Mouse (Mus musculus) heart, postnatal 14 days (tissue): ENCODE data around the gene St8sia1. TPM values are rescaled to one million over a fixed set of nuclear protein-coding genes. Genes with fewer than 3 reads are reported as not detected.

Source experiments
- DNase-seq, 2 experiments: peaks; one replicate each; pipeline ENCODE4 v3.0.0; 2021 to 2022
- intact Hi-C: fragments of 180-260 bp; cut with DNase I; formaldehyde crosslinking; loops from one replicate; pipeline ENCODE4 v1.15.1; 2025
- total RNA-seq, 2 experiments: library from RNA; stranded (reverse); gene quantifications; 2 replicates each; pipeline ENCODE4 v1.2.3; 2021

Gene St8sia1
- total RNA-seq, 2 experiments from 2014 or later = 0.38 to 1.7 TPM

GRCm38 (mm10) chr6:142844061-142844460, 120.2 kb downstream of the St8sia1 start:
- no peak for DNase-seq
- intact Hi-C loops = no loop called here

- DNase-seq = no peak
These were observed 125.8 kb downstream of the St8sia1 start for GRCm38 (mm10) chr6:142838501-142838900.

GRCm38 (mm10) chr6:142837326-142837725, 126.9 kb downstream of the St8sia1 start:
- intact Hi-C loops = no loop called here
- DNase-seq = no peak

More at GRCm38 (mm10) chr6:142838501-142838900, 125.8 kb downstream of the St8sia1 start:
- intact Hi-C loops = no loop called here

- no peak for DNase-seq
- intact Hi-C loops = no loop called here
These were observed 128.5 kb downstream of the St8sia1 start for GRCm38 (mm10) chr6:142835726-142836125.

GRCm38 (mm10) chr6:142834911-142835310, 129.3 kb downstream of the St8sia1 start:
- intact Hi-C loops = no loop called here
- DNase-seq = no peak

GRCm38 (mm10) chr6:142831706-142832105, 132.5 kb downstream of the St8sia1 start:
- intact Hi-C loops = no loop called here
- no peak for DNase-seq

GRCm38 (mm10) chr6:142831243-142831642, 133.0 kb downstream of the St8sia1 start:
- no peak for DNase-seq
- intact Hi-C loops = no loop called here

- intact Hi-C loops = no loop called here
- DNase-seq = no peak
These were observed 134.0 kb downstream of the St8sia1 start for GRCm38 (mm10) chr6:142830221-142830620.

GRCm38 (mm10) chr6:142825449-142825848, 138.8 kb downstream of the St8sia1 start:
- no peak for DNase-seq
- intact Hi-C loops = no loop called here

- intact Hi-C loops = no loop called here
- no peak for DNase-seq
These were observed 141.1 kb downstream of the St8sia1 start for GRCm38 (mm10) chr6:142823008-142823787.

GRCm38 (mm10) chr6:142818306-142818705, 145.9 kb downstream of the St8sia1 start:
- no peak for DNase-seq
- intact Hi-C loops = loop anchor here (10.0 kb wide), 1 partner anchor 146 kb away; the partner anchor contains the start of gene St8sia1

- intact Hi-C loops = loop anchor here (10.0 kb wide), 1 partner anchor 149 kb away; the partner anchor contains the start of gene St8sia1
- DNase-seq = no peak
These were observed 148.7 kb downstream of the St8sia1 start for GRCm38 (mm10) chr6:142815513-142815912.

- DNase-seq = peak; percentile 81 to 85
- intact Hi-C loops = loop anchor here (1.0 to 10.0 kb wide), 2 partner anchors 35 to 150 kb away; partner anchors contain the start of gene St8sia1
These were observed 149.7 kb downstream of the St8sia1 start for GRCm38 (mm10) chr6:142814495-142814921.

GRCm38 (mm10) chr6:142814011-142814410, 150.2 kb downstream of the St8sia1 start:
- no peak for DNase-seq
- intact Hi-C loops = loop anchor here (1.0 to 10.0 kb wide), 2 partner anchors 35 to 151 kb away; partner anchors contain the start of gene St8sia1

- DNase-seq = no peak
- intact Hi-C loops = loop anchor here (10.0 kb wide), 1 partner anchor 152 kb away; the partner anchor contains the start of gene St8sia1
These were observed 151.3 kb downstream of the St8sia1 start for GRCm38 (mm10) chr6:142812969-142813368.

- no peak for DNase-seq
- intact Hi-C loops = loop anchor here (10.0 kb wide), 1 partner anchor 155 kb away; the partner anchor contains the start of gene St8sia1
These were observed 154.0 kb downstream of the St8sia1 start for GRCm38 (mm10) chr6:142810239-142810638.

- no peak for DNase-seq
- intact Hi-C loops = loop anchor here (10.0 kb wide), 1 partner anchor 155 kb away; the partner anchor contains the start of gene St8sia1
These were observed 154.7 kb downstream of the St8sia1 start for GRCm38 (mm10) chr6:142809373-142810098.

GRCm38 (mm10) chr6:142806326-142806725, 157.9 kb downstream of the St8sia1 start:
- intact Hi-C loops = no loop called here
- DNase-seq = no peak

- DNase-seq = no peak
- intact Hi-C loops = no loop called here
These were observed 159.8 kb downstream of the St8sia1 start, which contains the start of gene Sult6b2 for GRCm38 (mm10) chr6:142804402-142804801. TSS of gene Sult6b2 (minus strand) at chr6:142804502.

- DNase-seq = no peak
- intact Hi-C loops = no loop called here
These were observed 161.4 kb downstream of the St8sia1 start for GRCm38 (mm10) chr6:142802617-142803525.
